Mouse (Mus musculus) C2C12 (cell line): ENCODE results near the gene Psme1.

Source experiments
- CEBPB ChIP-seq: IDR thresholded peaks from one replicate; pipeline ENCODE4 v1.6.1; 2011; ENCODE audit warnings: low read depth, mild to moderate bottlenecking, control low read depth, moderate library complexity
- CTCF ChIP-seq: IDR thresholded peaks from one replicate; pipeline ENCODE4 v1.5.1; 2011; ENCODE audit not compliant: control insufficient read depth, insufficient read depth, insufficient read length
- FOSL1 ChIP-seq: IDR thresholded peaks from one replicate; pipeline ENCODE4 v1.8.0; 2011; ENCODE audit warnings: mild to moderate bottlenecking, low read length; ENCODE audit not compliant: poor library complexity, insufficient read depth, severe bottlenecking
- MAX ChIP-seq: IDR thresholded peaks from one replicate; pipeline ENCODE4 v1.6.1; 2011; ENCODE audit warnings: mild to moderate bottlenecking, control low read depth
- MYOD1 ChIP-seq: IDR thresholded peaks from one replicate; pipeline ENCODE4 v1.6.1; 2011; ENCODE audit warnings: low read depth; ENCODE audit not compliant: control insufficient read depth, insufficient read length
- MYOG ChIP-seq: IDR thresholded peaks from one replicate; pipeline ENCODE4 v1.6.1; 2011; ENCODE audit not compliant: control insufficient read depth, insufficient read length; ENCODE audit errors: extremely low read depth
- USF1 ChIP-seq: IDR thresholded peaks from one replicate; pipeline ENCODE4 v1.6.1; 2011; ENCODE audit warnings: low read depth, mild to moderate bottlenecking, control low read depth, moderate library complexity

DNA sequence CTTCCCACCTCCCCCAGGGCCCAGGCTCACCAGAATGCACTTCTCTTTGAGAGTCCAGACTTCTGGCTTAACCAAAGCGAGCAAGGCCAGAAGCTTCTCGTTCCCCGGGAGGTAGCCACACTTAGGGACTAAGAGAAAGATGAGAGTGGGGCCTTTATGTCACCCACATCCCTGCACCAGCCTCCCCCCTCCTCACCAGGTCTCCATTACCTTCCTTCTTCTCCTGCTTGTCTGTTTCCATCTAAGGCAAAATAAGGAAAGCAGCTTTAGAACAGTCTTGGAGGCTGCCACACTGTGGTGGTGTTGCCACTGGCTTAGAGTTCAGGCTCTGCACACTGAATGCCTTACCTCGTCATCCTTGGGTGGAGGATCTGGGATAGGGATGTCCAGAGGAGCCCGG is 11.3 kb downstream of the Psme1 start:
- TF ChIP-seq CTCF: no peak
- no peak for TF ChIP-seq USF1
- TF ChIP-seq MAX: no peak
- no peak for TF ChIP-seq MYOD1
- TF ChIP-seq FOSL1: no peak
- no peak for TF ChIP-seq CEBPB
- no peak for TF ChIP-seq MYOG
